Mouse (Mus musculus) liver, embryonic 16.5 days (tissue): Measurements from ENCODE around the gene Pla2g4d. TPM values are rescaled to one million over a fixed set of nuclear protein-coding genes. Genes with fewer than 3 reads are reported as not detected.

Source experiments
- ATAC-seq: fragments of 200-750 bp; cut with Nextera tagmentation; 2 replicates; pipeline ENCODE4 v1.8.0; 2017; ENCODE audit warnings: low read depth, mild to moderate bottlenecking, moderate number of reproducible peaks, moderate library complexity
- H3K27ac ChIP-seq: fragments of 300-500 bp; sonication (generic); 2 replicates; pipeline ENCODE4 v1.5.1; 2014; ENCODE audit warnings: mild to moderate bottlenecking, low read length
- H3K27me3 ChIP-seq: fragments of 300-500 bp; sonication (generic); 2 replicates; pipeline ENCODE4 v1.6.1; 2014; ENCODE audit warnings: low read depth, low read length, mixed read lengths; ENCODE audit not compliant: control insufficient read depth, insufficient read depth
- H3K36me3 ChIP-seq: fragments of 300-500 bp; sonication (generic); 2 replicates; pipeline ENCODE4 v1.6.1; 2014; ENCODE audit warnings: mild to moderate bottlenecking; ENCODE audit not compliant: control insufficient read depth, insufficient read depth
- H3K4me1 ChIP-seq: fragments of 300-500 bp; sonication (generic); 2 replicates; pipeline ENCODE4 v1.6.1; 2014; ENCODE audit warnings: low read depth, low read length, mixed read lengths; ENCODE audit not compliant: control insufficient read depth
- H3K4me2 ChIP-seq: fragments of 300-500 bp; sonication (generic); 2 replicates; pipeline ENCODE4 v1.6.1; 2014; ENCODE audit warnings: low read depth, low read length, mixed read lengths
- H3K4me3 ChIP-seq: fragments of 300-500 bp; sonication (generic); 2 replicates; pipeline ENCODE4 v1.5.1; 2014; ENCODE audit warnings: low read depth, mild to moderate bottlenecking, low read length
- H3K9ac ChIP-seq: fragments of 300-500 bp; sonication (generic); 2 replicates; pipeline ENCODE4 v1.6.1; 2014; ENCODE audit warnings: low read depth, low read length
- H3K9me3 ChIP-seq: fragments of 300-500 bp; sonication (generic); replicated peaks from 2 replicates; pipeline ENCODE4 v1.6.1; 2016; ENCODE audit warnings: low read length; ENCODE audit not compliant: control insufficient read depth
- WGBS: fragments of 180-500 bp; shearing (Covaris S2); extraction: QIAGEN DNeasy Blood & Tissue Kit; methylation state at CpG from one replicate; pipeline ENCODE4 v1.1.7; 2014; ENCODE audit not compliant: insufficient replicate concordance; 5-methylcytosine and 5-hydroxymethylcytosine counted together
- polyA plus RNA-seq: library from polyadenylated mRNA; unstranded; fragments of >200 nt; fragmentation: Nextera tagmentation; extraction: Ambion mirVana; gene quantifications from 2 replicates; pipeline ENCODE4 v1.2.1, GENCODE M21; 2015

Pla2g4d gene
- not detected in 2 replicates for polyA plus RNA-seq

DNA sequence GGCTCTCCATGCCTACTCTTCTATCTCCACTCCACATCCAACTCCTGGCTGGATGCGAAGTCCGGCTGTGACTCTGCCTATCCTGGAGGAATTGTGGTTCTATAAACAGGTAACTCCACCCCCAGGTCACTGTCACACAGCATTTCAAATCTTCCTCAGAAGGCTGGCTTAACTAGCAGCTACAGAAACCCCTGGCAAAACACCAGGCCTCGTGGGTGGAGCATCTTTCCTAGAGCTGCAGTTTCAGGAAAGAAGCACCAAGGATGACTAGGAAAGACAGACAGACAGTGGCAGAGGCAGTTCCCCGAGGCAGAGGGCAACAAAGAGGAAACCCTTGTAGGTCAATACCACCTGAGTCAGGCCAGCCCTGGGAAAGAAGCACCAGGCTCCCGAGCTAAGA is at the start of gene Pla2g4d:
TSS of gene Pla2g4d (minus strand) at position 203 of the 400 bp plus-strand sequence.
- 49% methylated on average over 5 of the region's 5 CpGs for WGBS

DNA sequence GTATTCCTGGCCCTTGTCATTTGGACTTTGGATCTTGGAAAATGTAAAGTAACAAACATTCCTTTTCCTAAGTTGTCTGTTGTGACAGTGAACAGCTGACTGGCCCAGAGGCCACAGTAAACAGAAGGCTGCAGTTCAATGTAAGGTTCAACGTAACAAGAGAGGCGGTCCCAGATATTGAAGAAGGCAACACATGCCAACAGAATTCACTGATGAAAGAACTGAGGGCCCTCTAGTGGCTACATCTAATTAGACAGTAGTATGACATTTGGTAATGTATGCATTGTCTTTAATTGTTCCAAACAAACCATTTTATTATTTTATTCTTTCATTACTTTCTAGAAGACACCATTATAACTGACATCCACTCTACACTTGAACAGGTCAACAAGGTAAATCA is 48.9 kb upstream of the Pla2g4d start:
- H3K9ac ChIP-seq, result no peak overlapping the region
- no peak for ATAC-seq
- peaks cover 7% of the 10 kb centered on the region for H3K36me3 ChIP-seq
- no peaks in the 10 kb centered on the region for H3K27me3 ChIP-seq
- H3K4me1 ChIP-seq, result no peaks in the 10 kb centered on the region
- H3K9me3 ChIP-seq, result no peaks in the 10 kb centered on the region
- no peak overlapping the region for H3K4me3 ChIP-seq
- no peak overlapping the region for H3K4me2 ChIP-seq
- WGBS, result 78% methylated on average over 2 of the region's 2 CpGs
- no peak overlapping the region for H3K27ac ChIP-seq

More for the DNA sequence above, at the start of gene Pla2g4d:
- Histone ChIP-seq H3K4me1 (no peaks in the 10 kb centered on the region; the same call in 1 of the 2 replicates), H3K27ac (no peak within 1 kb of the TSS), H3K27me3 (no peaks in the 10 kb centered on the region), H3K9ac (no peak within 1 kb of the TSS), H3K36me3 (no peaks in the 10 kb centered on the region), H3K4me3 (no peak within 1 kb of the TSS), H3K9me3 (no peaks in the 10 kb centered on the region), H3K4me2 (no peak within 1 kb of the TSS)
- ATAC-seq, result no peak

DNA sequence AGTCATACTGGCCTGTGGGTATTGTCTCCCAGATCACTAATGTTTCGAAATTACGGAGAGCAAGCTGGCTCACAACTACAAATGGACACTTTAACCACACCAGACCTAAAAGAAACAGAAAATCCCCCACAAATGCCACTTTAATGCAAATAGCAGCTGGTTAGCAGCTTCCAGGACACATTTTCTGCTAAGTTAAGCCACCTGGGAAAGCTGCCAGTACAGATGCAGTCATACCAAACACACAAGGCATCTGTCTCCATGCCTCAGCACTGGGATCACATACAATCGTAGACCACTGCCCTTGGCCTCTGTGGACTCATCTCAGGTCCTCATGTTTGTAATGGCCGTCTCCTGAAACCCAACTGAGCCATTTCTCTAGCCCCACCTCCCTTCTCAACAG is 42.6 kb upstream of the Pla2g4d start:
- 81% methylated on average over 4 of the region's 4 CpGs for WGBS
- no peaks in the 10 kb centered on the region for H3K4me1 ChIP-seq
- no peaks in the 10 kb centered on the region for H3K27me3 ChIP-seq
- H3K9ac ChIP-seq, result no peak overlapping the region
- no peak overlapping the region for H3K4me3 ChIP-seq
- H3K36me3 ChIP-seq, result peaks cover 13% of the 10 kb centered on the region
- ATAC-seq, result no peak
- H3K4me2 ChIP-seq, result no peak overlapping the region
- H3K27ac ChIP-seq, result no peak overlapping the region
- no peaks in the 10 kb centered on the region for H3K9me3 ChIP-seq

DNA sequence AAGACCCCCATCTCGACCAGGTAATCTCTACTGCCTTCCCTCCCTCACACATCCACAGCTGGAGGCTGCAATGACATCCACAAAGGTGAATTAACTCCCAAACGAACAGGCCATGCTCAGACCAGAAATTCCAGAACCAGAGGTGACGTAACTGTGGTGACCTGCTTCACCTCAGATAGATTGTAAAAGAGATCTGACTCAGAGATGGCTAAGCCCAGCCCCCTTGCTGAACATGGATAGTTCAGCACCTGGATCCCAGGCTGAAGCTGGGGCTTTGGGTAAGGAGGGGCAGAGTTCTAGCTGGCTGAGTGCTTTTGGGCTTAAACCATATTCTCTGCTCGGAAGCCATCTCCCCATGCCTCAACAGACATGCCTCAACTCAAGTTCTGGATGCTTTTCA is 26.1 kb upstream of the Pla2g4d start:
- Histone ChIP-seq H3K4me3 (no peak overlapping the region), H3K4me1 (no peaks in the 10 kb centered on the region), H3K36me3 (0 out of 2 replicates have a peak, but pooled peaks cover 2% of the 10 kb centered on the region), H3K4me2 (no peak overlapping the region), H3K9me3 (no peaks in the 10 kb centered on the region), H3K27me3 (no peaks in the 10 kb centered on the region), H3K9ac (no peak overlapping the region), H3K27ac (no peak overlapping the region)
- ATAC-seq, result no peak
- WGBS, result 49% methylated on average over 4 of the region's 4 CpGs

DNA sequence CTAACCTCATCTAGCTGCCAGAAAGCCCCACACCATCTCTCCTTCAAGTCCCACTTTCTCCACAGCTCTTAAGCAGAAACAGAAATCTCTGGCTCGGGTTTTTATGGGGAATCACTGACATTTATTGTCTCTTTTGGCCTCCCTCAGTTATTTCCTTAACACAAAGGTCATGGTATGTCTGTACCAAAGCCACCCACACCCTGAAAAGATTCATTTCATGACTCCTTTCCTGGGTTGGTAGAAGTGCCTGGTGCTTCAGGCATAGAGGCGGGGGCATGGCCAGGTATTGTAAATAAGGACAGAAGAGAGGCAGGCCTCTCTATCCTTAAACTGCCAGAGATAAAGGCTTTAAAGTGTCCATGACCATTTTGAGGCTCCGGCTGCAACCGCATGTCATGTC is 25.5 kb upstream of the Pla2g4d start:
- H3K27me3 ChIP-seq, result no peaks in the 10 kb centered on the region
- no peaks in the 10 kb centered on the region for H3K4me1 ChIP-seq
- no peak overlapping the region for H3K4me3 ChIP-seq
- no peak overlapping the region for H3K27ac ChIP-seq
- WGBS, result 69% methylated on average over 4 of the region's 4 CpGs
- 0 out of 2 replicates have a peak, but pooled peaks cover 2% of the 10 kb centered on the region for H3K36me3 ChIP-seq
- H3K9me3 ChIP-seq, result no peaks in the 10 kb centered on the region
- ATAC-seq, result no peak
- H3K4me2 ChIP-seq, result no peak overlapping the region
- H3K9ac ChIP-seq, result no peak overlapping the region

DNA sequence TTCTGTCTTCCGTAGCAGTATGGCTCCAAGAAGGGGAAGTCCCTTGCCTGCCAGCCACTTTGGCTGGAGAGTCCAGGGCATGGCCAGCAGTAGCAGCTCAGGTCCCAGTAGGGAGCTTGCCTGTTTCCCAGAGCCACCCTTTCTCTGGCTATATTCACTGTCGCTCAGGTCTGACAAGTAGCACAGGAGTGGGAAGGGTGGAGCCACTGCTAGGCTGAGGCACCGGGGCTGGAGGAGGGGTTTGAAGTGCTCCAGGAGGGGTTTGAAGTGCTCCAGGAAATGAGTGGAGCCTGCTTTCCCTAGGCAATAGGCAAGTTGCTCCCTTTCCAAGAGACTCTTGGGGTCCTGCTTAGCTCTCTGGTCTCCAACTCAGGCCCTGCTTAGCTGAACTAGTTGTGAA is 25.0 kb upstream of the Pla2g4d start, which contains the start of gene Pla2g4f:
TSS of gene Pla2g4f (minus strand) at position 190 of the 400 bp plus-strand sequence.
- 33% methylated on average over 3 of the region's 3 CpGs for WGBS
- Histone ChIP-seq H3K4me3 (no peak within 1 kb of the TSS), H3K9ac (no peak within 1 kb of the TSS), H3K27me3 (no peaks in the 10 kb centered on the region), H3K4me1 (no peaks in the 10 kb centered on the region), H3K4me2 (no peak within 1 kb of the TSS), H3K9me3 (no peaks in the 10 kb centered on the region), H3K27ac (no peak within 1 kb of the TSS), H3K36me3 (0 out of 2 replicates have a peak, but pooled peaks cover 2% of the 10 kb centered on the region)
- ATAC-seq, result no peak

DNA sequence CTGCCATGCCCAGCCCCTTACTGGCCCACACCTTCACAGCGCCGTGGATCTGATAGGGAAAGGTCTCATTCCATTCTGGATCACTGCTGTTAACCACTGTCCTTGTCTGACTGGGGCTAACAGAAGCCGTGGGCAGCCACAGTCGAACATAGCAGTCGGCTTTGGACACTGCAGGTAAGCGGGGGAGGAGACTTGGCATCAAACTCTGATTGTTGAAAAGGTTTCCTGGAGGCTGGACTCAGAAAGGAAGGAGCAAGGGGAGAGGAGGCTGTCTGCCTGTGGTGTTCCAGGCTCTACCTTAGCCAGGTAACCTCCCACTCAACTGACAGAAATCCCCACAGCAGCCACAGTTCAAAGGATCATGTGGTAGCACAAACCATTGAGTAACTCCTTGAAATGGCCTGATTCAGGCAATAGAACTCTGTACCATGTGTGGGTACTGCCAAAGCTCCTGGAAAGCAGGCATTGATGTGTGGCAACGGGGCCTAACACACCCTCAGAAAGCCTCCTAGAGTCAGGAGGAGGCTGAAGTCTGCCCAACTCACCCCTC is 23.4 kb upstream of the Pla2g4d start:
- H3K27ac ChIP-seq, result no peak overlapping the region
- WGBS, result 67% methylated on average over 7 of the region's 7 CpGs
- H3K4me2 ChIP-seq, result no peak overlapping the region
- no peak overlapping the region for H3K4me3 ChIP-seq
- ATAC-seq, result no peak
- H3K4me1 ChIP-seq, result no peaks in the 10 kb centered on the region
- H3K9ac ChIP-seq, result no peak overlapping the region
- no peaks in the 10 kb centered on the region for H3K9me3 ChIP-seq
- no peaks in the 10 kb centered on the region for H3K27me3 ChIP-seq
- H3K36me3 ChIP-seq, result no peaks in the 10 kb centered on the region

DNA sequence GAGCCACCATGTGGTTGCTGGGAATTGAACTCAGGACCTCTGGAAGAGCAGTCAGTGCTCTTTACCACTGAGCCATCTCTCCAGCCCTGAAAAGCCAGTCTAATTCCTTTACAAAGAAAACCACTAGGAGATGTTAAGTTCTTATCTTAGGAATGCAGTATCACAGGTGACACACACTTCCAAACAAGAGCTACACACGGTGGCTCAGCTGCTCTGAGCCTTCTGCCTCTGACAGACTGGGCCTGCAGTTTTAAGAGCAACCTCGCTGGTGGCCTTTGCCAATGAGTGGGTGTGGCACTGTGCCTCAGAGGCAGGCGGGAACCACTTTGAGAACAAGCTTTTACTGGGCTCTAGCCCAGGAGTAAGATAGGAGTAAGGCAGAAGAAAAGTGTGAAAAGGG is 15.1 kb upstream of the Pla2g4d start:
- Histone ChIP-seq H3K36me3 (no peaks in the 10 kb centered on the region), H3K9me3 (no peaks in the 10 kb centered on the region), H3K9ac (no peak overlapping the region), H3K27me3 (no peaks in the 10 kb centered on the region), H3K27ac (no peak overlapping the region), H3K4me2 (no peak overlapping the region), H3K4me3 (no peak overlapping the region), H3K4me1 (no peaks in the 10 kb centered on the region)
- no peak for ATAC-seq
- 14% methylated on average over 3 of the region's 3 CpGs for WGBS

DNA sequence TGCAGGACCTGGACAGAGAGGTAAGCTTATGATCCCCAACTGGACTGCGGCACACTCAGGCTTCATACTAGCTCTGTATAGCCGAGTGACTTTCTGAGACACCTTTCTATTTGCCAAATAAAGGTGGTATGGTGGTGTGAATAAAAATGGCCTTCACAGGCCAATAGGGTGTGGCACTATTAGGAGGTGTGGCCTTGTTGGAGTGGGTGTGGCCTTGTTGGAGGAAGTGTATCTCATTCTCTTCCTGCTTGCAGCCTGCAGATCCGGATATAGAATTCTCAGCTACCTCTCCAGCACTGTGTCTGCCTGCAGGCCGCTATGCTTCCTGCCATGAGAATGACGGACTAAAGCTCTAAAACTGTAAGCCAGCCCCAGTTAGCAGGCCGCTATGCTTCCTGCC is 12.1 kb upstream of the Pla2g4d start:
- H3K36me3 ChIP-seq, result no peaks in the 10 kb centered on the region
- 78% methylated on average over 6 of the region's 6 CpGs for WGBS
- H3K9ac ChIP-seq, result no peak overlapping the region
- ATAC-seq, result no peak
- H3K4me2 ChIP-seq, result no peak overlapping the region
- no peak overlapping the region for H3K4me3 ChIP-seq
- no peaks in the 10 kb centered on the region for H3K4me1 ChIP-seq
- H3K9me3 ChIP-seq, result no peaks in the 10 kb centered on the region
- H3K27ac ChIP-seq, result no peak overlapping the region
- H3K27me3 ChIP-seq, result no peaks in the 10 kb centered on the region
